Mouse (Mus musculus) stomach, postnatal 0 days (tissue): ENCODE measurements at regions not wholly inside any gene's neighbourhood (a gene's known extent, or its start where the extent isn't known, plus 50 kb on each side); places are given as distances from the start of the nearest gene placed in this dataset.

Experiments used
- CTCF ChIP-seq: IDR thresholded peaks from 2 replicates; pipeline ENCODE4 v1.5.1; 2016; ENCODE audit warnings: antibody characterized with exemption, low read depth, mild to moderate bottlenecking, moderate library complexity
- EP300 ChIP-seq: optimal IDR thresholded peaks from 2 replicates; pipeline ENCODE3; 2016; ENCODE audit warnings: antibody characterized with exemption

GRCm38 (mm10) chr15:7497852-7498251, 99.7 kb upstream of the Egflam start:
- TF ChIP-seq CTCF = no peak
- no peak for TF ChIP-seq EP300
